Mouse (Mus musculus) liver, postnatal 0 days (tissue): ENCODE measurements around the gene Kcnj10.

Experiments used
- CTCF ChIP-seq: sonication (generic); IDR thresholded peaks from 2 replicates; pipeline ENCODE4 v1.5.1; 2016; ENCODE audit warnings: antibody characterized with exemption, low read depth
- EP300 ChIP-seq: IDR thresholded peaks from 2 replicates; pipeline ENCODE4 v1.6.1; 2016; ENCODE audit warnings: antibody characterized with exemption, low read depth, mild to moderate bottlenecking

DNA sequence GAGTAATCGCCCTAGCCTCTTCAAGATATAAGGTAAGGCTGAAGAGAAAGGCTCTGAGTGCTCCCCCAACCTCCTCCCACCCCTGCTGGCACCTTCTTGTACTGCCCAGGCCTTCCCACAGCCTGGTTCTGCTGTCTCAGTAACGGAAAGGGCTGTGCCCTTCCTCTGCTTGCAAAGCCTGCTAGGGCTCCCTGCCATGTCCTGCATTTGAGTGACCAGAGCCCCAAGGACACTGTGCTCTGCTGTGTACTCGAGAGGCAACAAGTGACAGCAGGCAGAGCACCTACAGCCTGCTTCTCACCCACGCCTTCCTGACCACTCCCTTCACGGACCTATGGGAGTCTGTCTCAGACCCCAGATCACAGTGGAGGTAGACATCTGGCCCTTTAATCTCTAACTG, 40.8 kb upstream of the Kcnj10 start:
- TF ChIP-seq EP300 (no peak), CTCF (no peak)
